Mouse (Mus musculus): Measurements from ENCODE around the gene Svep1.

DNA sequence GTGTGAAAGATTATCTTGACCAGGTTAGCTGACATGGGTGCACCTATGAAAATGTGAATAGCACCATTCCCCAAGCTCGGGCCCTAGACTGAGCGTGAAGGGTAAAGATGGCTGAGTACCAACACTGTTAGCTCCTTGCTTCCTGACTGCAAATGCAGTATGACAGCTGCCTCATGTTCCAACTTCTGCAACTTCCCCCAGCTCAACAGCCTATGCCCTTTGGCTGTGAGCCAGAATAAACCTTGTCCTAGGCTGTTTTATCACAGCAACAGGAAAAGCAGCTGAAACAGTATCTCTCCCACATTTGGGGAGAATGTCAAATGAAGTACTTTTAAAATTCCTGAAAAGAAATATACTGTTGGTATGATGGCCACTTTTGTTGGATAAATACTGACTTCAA lies 10.7 kb downstream of the Svep1 start:
- TF ChIP-seq CTCF (IDR thresholded peaks at IDR 0.05; ENCODE audit: low read depth), result no peak
- no peak for TF ChIP-seq EP300 (optimal IDR thresholded peaks at IDR 0.05)
